Comparison of ENCODE assay signal across 17 mouse cellular contexts in genomic region chr6:86583141-86583540, GRCm38 (mm10).
"Had no signal": no experiment of that assay in that cellular context is flagged by ENCODE, and none has a peak within 500 bp of the region (broad histone marks: within the 10 kb centered on the region; RNA-seq: fewer than 3 reads in every experiment).

No protein-coding gene starts in this region.

- H3K36me3 ChIP-seq: intestine, embryonic 15.5 days; kidney, embryonic 15.5 days; limb, embryonic 12.5 days; limb, embryonic 15.5 days; liver, embryonic 12.5 days; liver, embryonic 15.5 days; midbrain, embryonic 13.5 days had no signal

- H3K4me2 ChIP-seq: intestine, embryonic 15.5 days; kidney, embryonic 15.5 days; limb, embryonic 12.5 days; limb, embryonic 15.5 days; liver, embryonic 12.5 days; liver, embryonic 15.5 days; midbrain, embryonic 13.5 days had no signal

- H3K9me3 ChIP-seq: intestine, embryonic 15.5 days; kidney, embryonic 15.5 days; limb, embryonic 12.5 days; limb, embryonic 15.5 days; liver, embryonic 12.5 days; liver, embryonic 15.5 days; midbrain, embryonic 13.5 days had no signal

- DNase-seq: kidney, adult 11 months; kidney, adult 8-10 months; kidney, postnatal 10 days; kidney, postnatal 4 days; layer of hippocampus, postnatal 36 days; lung, adult 2 months; lung, postnatal 14 days; lung, postnatal 4 days; thymus, adult 2 months; thymus, postnatal 4 days had no signal

- H3K9ac ChIP-seq: intestine, embryonic 15.5 days; kidney, embryonic 15.5 days; limb, embryonic 12.5 days; limb, embryonic 15.5 days; liver, embryonic 12.5 days; liver, embryonic 15.5 days had no signal

- H3K27me3 ChIP-seq: intestine, embryonic 15.5 days; kidney, embryonic 15.5 days; limb, embryonic 12.5 days; limb, embryonic 15.5 days; midbrain, embryonic 13.5 days had no signal

- H3K4me3 ChIP-seq: intestine, embryonic 15.5 days; kidney, embryonic 15.5 days; limb, embryonic 12.5 days; limb, embryonic 15.5 days; liver, embryonic 12.5 days; liver, embryonic 15.5 days; midbrain, embryonic 13.5 days had no signal

- H3K27ac ChIP-seq: intestine, embryonic 15.5 days; kidney, embryonic 15.5 days; limb, embryonic 12.5 days; limb, embryonic 15.5 days; liver, embryonic 12.5 days; liver, embryonic 15.5 days had no signal

- ATAC-seq: intestine, embryonic 15.5 days; liver, embryonic 12.5 days; midbrain, embryonic 13.5 days had no signal
